Mouse (Mus musculus) cerebellum, adult 2 months (tissue): ENCODE measurements around the gene Mfap1a.
"Not testable (repeated sequence)": the region's sequence is repeated elsewhere in the genome, so short reads cannot be mapped to it uniquely, and the experiment has no call there.

Experiments
- CTCF ChIP-seq: fragments of 200-500 bp; IDR thresholded peaks from 2 replicates; pipeline ENCODE4 v1.5.1; 2011; ENCODE audit warnings: low read depth, mild to moderate bottlenecking, control low read depth, low read length, moderate library complexity, borderline replicate concordance; ENCODE audit not compliant: insufficient read depth
- POLR2A ChIP-seq: fragments of 200-500 bp; IDR thresholded peaks from 2 replicates; pipeline ENCODE4 v1.6.1; 2011; ENCODE audit warnings: low read length, control low read depth, borderline replicate concordance; ENCODE audit not compliant: insufficient read depth

GRCm38 (mm10) chr2:121512991-121513765 lies 6.7 kb upstream of the Mfap1a start:
- TF ChIP-seq CTCF, POLR2A: not testable (repeated sequence)
